Mouse (Mus musculus): ENCODE results near the gene Plekhj1.
"Not testable (repeated sequence)": the region's sequence is repeated elsewhere in the genome, so short reads cannot be mapped to it uniquely, and the experiment has no call there.

The Plekhj1 gene

GRCm38 (mm10) chr10:80826151-80827062 is 28.0 kb upstream of the Plekhj1 start, which contains the start of gene Oaz1:
TSS of gene Oaz1 (plus strand) at chr10:80826656.
- peak; percentile 99 for DNase-seq (ENCODE audit: low read depth, low spot score)

- DNase-seq (ENCODE audit: low read depth, low spot score), result no peak
Measured at GRCm38 (mm10) chr10:80824827-80825226, 26.4 kb upstream of the Plekhj1 start.

- no peak for DNase-seq (ENCODE audit: low read depth, low spot score)
Measured at GRCm38 (mm10) chr10:80823847-80824643, 25.6 kb upstream of the Plekhj1 start.

GRCm38 (mm10) chr10:80823316-80823715 is 24.9 kb upstream of the Plekhj1 start:
- no peak for DNase-seq (ENCODE audit: low read depth, low spot score)

GRCm38 (mm10) chr10:80822528-80822927 is 24.1 kb upstream of the Plekhj1 start:
- DNase-seq (ENCODE audit: low read depth, low spot score), result no peak

GRCm38 (mm10) chr10:80821991-80822390 is 23.6 kb upstream of the Plekhj1 start:
- DNase-seq (ENCODE audit: low read depth, low spot score), result no peak

GRCm38 (mm10) chr10:80819406-80819805 is 21.0 kb upstream of the Plekhj1 start:
- DNase-seq (ENCODE audit: low read depth, low spot score), result no peak

GRCm38 (mm10) chr10:80818599-80819281 is 20.3 kb upstream of the Plekhj1 start:
- no peak for DNase-seq (ENCODE audit: low read depth, low spot score)

GRCm38 (mm10) chr10:80817955-80818354 is 19.5 kb upstream of the Plekhj1 start:
- not testable (repeated sequence) for DNase-seq (ENCODE audit: low read depth, low spot score)

- DNase-seq (ENCODE audit: low read depth, low spot score), result no peak
Measured at GRCm38 (mm10) chr10:80817164-80817563, 18.7 kb upstream of the Plekhj1 start.

GRCm38 (mm10) chr10:80816303-80816702 is 17.9 kb upstream of the Plekhj1 start:
- not testable (repeated sequence) for DNase-seq (ENCODE audit: low read depth, low spot score)

- no peak for DNase-seq (ENCODE audit: low read depth, low spot score)
Measured at GRCm38 (mm10) chr10:80814800-80815199, 16.4 kb upstream of the Plekhj1 start.

- no peak for DNase-seq (ENCODE audit: low read depth, low spot score)
Measured at GRCm38 (mm10) chr10:80813366-80813765, 14.9 kb upstream of the Plekhj1 start, which contains the start of gene Jsrp1. TSS of gene Jsrp1 (minus strand) at chr10:80813498.

- no peak for DNase-seq (ENCODE audit: low read depth, low spot score)
Measured at GRCm38 (mm10) chr10:80812391-80813041, 14.1 kb upstream of the Plekhj1 start.

GRCm38 (mm10) chr10:80810084-80810483 is 11.7 kb upstream of the Plekhj1 start:
- DNase-seq (ENCODE audit: low read depth, low spot score), result no peak

GRCm38 (mm10) chr10:80808985-80809632 is 10.7 kb upstream of the Plekhj1 start:
- no peak for DNase-seq (ENCODE audit: low read depth, low spot score)

- DNase-seq (ENCODE audit: low read depth, low spot score), result no peak
Measured at GRCm38 (mm10) chr10:80808099-80808984, 9.9 kb upstream of the Plekhj1 start.

- peak; percentile 73 for DNase-seq (ENCODE audit: low read depth, low spot score)
Measured at GRCm38 (mm10) chr10:80807057-80807627, 8.7 kb upstream of the Plekhj1 start.

GRCm38 (mm10) chr10:80806341-80807056 is 8.1 kb upstream of the Plekhj1 start:
- no peak for DNase-seq (ENCODE audit: low read depth, low spot score)
